Mouse (Mus musculus) midbrain, embryonic 13.5 days (tissue): ENCODE measurements at regions not wholly inside any gene's neighbourhood (a gene's known extent, or its start where the extent isn't known, plus 50 kb on each side); places are given as distances from the start of the nearest gene placed in this dataset.

ENCODE experiments used
- ATAC-seq: fragments of 200-750 bp; cut with Nextera tagmentation; 2 replicates; pipeline ENCODE4 v1.8.0; 2017; ENCODE audit warnings: mild to moderate bottlenecking, moderate TSS enrichment, moderate library complexity
- H3K27ac ChIP-seq: fragments of 300-500 bp; sonication (generic); 2 replicates; pipeline ENCODE4 v1.5.1; 2015; ENCODE audit warnings: inconsistent platforms, mild to moderate bottlenecking, moderate library complexity
- H3K27me3 ChIP-seq: fragments of 300-500 bp; sonication (generic); 2 replicates; pipeline ENCODE4 v1.6.1; 2015; ENCODE audit warnings: mild to moderate bottlenecking, inconsistent platforms
- H3K36me3 ChIP-seq: fragments of 300-500 bp; sonication (generic); 2 replicates; pipeline ENCODE4 v1.6.1; 2015; ENCODE audit warnings: mild to moderate bottlenecking, inconsistent platforms
- H3K4me1 ChIP-seq: fragments of 300-500 bp; sonication (generic); replicated peaks from 2 replicates; pipeline ENCODE4 v1.6.1; 2015; ENCODE audit warnings: inconsistent platforms
- H3K4me2 ChIP-seq: fragments of 300-500 bp; sonication (generic); replicated peaks from 2 replicates; pipeline ENCODE4 v1.6.1; 2015; ENCODE audit warnings: moderate library complexity, mild to moderate bottlenecking, inconsistent platforms
- H3K4me3 ChIP-seq: fragments of 300-500 bp; sonication (generic); replicated peaks from 2 replicates; pipeline ENCODE4 v1.5.1; 2015; ENCODE audit warnings: mild to moderate bottlenecking, inconsistent platforms
- H3K9ac ChIP-seq: fragments of 300-500 bp; sonication (generic); replicated peaks from 2 replicates; pipeline ENCODE4 v1.6.1; 2015; ENCODE audit warnings: mild to moderate bottlenecking, inconsistent platforms
- H3K9me3 ChIP-seq: fragments of 300-500 bp; sonication (generic); 2 replicates; pipeline ENCODE4 v1.6.1; 2016; ENCODE audit warnings: mild to moderate bottlenecking, inconsistent platforms
- WGBS: fragments of 180-500 bp; shearing (Covaris S2); methylation state at CpG from one replicate; pipeline ENCODE4 v1.1.7; 2015; 5-methylcytosine and 5-hydroxymethylcytosine counted together

GRCm38 (mm10) chr11:18011101-18011733, 57.5 kb upstream of the Etaa1 start:
- peak overlapping the region; percentile 38 for H3K4me2 ChIP-seq
- peak; percentile 78 for ATAC-seq

GRCm38 (mm10) chr11:18008140-18008539, 54.5 kb upstream of the Etaa1 start:
- no peak for ATAC-seq
- no peak overlapping the region for H3K27ac ChIP-seq
- 88% methylated on average over 6 of the region's 6 CpGs for WGBS
- no peaks in the 10 kb centered on the region for H3K36me3 ChIP-seq
- H3K4me1 ChIP-seq = peaks cover 6% of the 10 kb centered on the region
- no peaks in the 10 kb centered on the region for H3K27me3 ChIP-seq
- H3K4me2 ChIP-seq = no peak overlapping the region
- H3K9me3 ChIP-seq = no peaks in the 10 kb centered on the region
- no peak overlapping the region for H3K4me3 ChIP-seq
- H3K9ac ChIP-seq = no peak overlapping the region

More at GRCm38 (mm10) chr11:18011101-18011733, 57.5 kb upstream of the Etaa1 start:
- H3K4me3 ChIP-seq = no peak overlapping the region; the same call in 1 of the 2 replicates
- H3K9ac ChIP-seq = no peak overlapping the region
- H3K36me3 ChIP-seq = no peaks in the 10 kb centered on the region
- no peaks in the 10 kb centered on the region for H3K27me3 ChIP-seq
- H3K4me1 ChIP-seq = peaks cover 17% of the 10 kb centered on the region
- no peaks in the 10 kb centered on the region for H3K9me3 ChIP-seq
- no peak overlapping the region for H3K27ac ChIP-seq
- 21% methylated on average over 13 of the region's 13 CpGs for WGBS
